Mouse (Mus musculus): ENCODE measurements around the gene Lpin1.

DNA sequence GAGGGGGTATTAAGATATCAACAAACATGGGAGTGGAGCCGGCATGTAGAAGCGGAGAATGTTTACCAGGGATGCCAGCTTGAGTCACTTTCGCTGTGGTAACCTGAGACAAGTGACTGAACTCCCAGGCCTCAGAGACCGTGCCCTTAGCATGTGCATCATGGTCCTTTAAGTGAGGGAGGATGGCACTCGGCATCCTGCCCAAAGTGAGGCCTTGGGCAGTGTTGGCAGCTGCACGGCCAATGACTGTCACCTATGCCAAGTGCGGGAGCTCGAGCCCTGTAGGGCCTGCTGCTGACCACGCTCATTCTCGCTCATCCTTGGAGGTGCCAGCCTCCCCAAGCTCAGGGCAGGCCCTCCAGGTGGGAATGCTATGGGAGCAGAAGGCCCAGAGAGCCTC is 48.1 kb downstream of the Lpin1 start:
- TF ChIP-seq CTCF (IDR thresholded peaks at IDR 0.05; ENCODE audit: control insufficient read depth, insufficient read depth, insufficient read length) (no peak), MYOD1 (IDR thresholded peaks at IDR 0.05; ENCODE audit: control insufficient read depth, insufficient read length, low read depth) (no peak), MYOG (IDR thresholded peaks at IDR 0.05; ENCODE audit: control insufficient read depth, extremely low read depth, insufficient read length) (no peak), CEBPB (IDR thresholded peaks at IDR 0.05; ENCODE audit: low read depth) (no peak), MAX (IDR thresholded peaks at IDR 0.05) (no peak)

Measured in C2C12 (cell line).